11 mouse cellular contexts compared by ENCODE assay signal in the genomic region with DNA sequence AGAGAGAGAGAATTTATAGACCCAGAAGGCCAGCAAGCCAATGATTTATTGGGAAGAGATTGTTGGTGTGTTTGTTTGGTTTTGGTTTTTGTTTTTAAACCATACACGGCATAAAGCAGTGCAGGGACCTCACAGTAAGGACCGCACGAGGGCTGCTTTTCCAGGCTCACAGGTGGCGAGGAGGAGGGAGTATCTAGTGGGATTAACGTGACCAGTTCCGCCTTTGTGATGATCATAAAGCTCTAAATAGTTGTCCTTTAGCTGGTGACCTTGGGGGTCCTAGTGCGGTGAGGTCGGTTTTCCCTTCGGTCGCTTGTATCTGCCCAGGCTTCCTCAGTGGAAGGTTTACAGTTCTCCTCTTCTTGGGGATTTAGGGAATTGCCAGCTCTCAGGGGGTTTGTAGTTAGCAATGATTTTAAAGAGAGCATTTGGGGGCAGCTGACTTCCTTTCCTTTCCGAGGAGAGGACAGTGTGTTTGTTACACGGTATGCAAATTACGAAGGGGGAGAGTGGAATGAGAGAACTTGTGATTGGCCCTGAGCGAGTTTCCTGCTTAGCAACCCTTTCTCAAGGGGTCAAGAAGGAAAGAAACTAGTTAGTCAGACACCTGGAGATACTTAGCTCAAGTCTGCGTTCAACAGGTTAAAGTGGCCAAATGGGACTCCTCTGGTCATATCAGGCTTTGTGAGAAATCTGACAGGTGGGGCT. TPM values are rescaled to one million over a fixed set of nuclear protein-coding genes. Genes with fewer than 3 reads are reported as not detected.
A peak's percentile ranks its signal among the peaks of the same experiment; 100 is the strongest.
DNase-seq lines count a peak whose midpoint lies in the region; ATAC-seq and TF ChIP-seq lines count a peak whose summit lies in the region.
"Had no signal": no experiment of that assay in that cellular context is flagged by ENCODE, and none has a peak within 500 bp of the region (broad histone marks: within the 10 kb centered on the region; RNA-seq: fewer than 3 reads in every experiment).

No protein-coding gene starts in this region.

- no peak for DNase-seq in heart, postnatal 14 days
- no peak for DNase-seq in intestine, embryonic 14.5 days (ENCODE audit: low spot score)
- no peak for DNase-seq in layer of hippocampus, postnatal 14 days (ENCODE audit: low spot score in 2 of 2)
- DNase-seq in layer of hippocampus, postnatal 36 days, result no peak
- no peak for DNase-seq in layer of hippocampus, adult 11-12 months (ENCODE audit: low spot score)
- DNase-seq: adrenal gland, postnatal 25 days; right cerebral cortex, adult 18-20 months had no signal

- no peaks in the 10 kb centered on the region for H3K9me3 ChIP-seq in heart, embryonic 12.5 days (replicated peaks)
- H3K9me3 ChIP-seq in ES-Bruce4 (replicated peaks; ENCODE audit: control insufficient read depth, insufficient read depth, low read length, poor library complexity, severe bottlenecking), result no peaks in the 10 kb centered on the region
- H3K9me3 ChIP-seq in intestine, embryonic 14.5 days (ENCODE audit: control insufficient read depth, low read length), result no peaks in the 10 kb centered on the region
- H3K9me3 ChIP-seq in liver, embryonic 12.5 days (replicated peaks), result no peaks in the 10 kb centered on the region
- H3K9me3 ChIP-seq: midbrain, embryonic 10.5 days had no signal

- H3K4me3 ChIP-seq in heart, embryonic 12.5 days, result peak overlapping the region; percentile 21
- no peak overlapping the region for H3K4me3 ChIP-seq in ES-Bruce4 (ENCODE audit: low read depth, low read length)
- no peak overlapping the region for H3K4me3 ChIP-seq in intestine, embryonic 14.5 days (ENCODE audit: low read depth, low read length)
- peak overlapping the region; percentile 14; the same call in 1 of the 2 replicates for H3K4me3 ChIP-seq in liver, embryonic 12.5 days
- H3K4me3 ChIP-seq: midbrain, embryonic 10.5 days had no signal

- no peak overlapping the region for H3K9ac ChIP-seq in heart, embryonic 12.5 days
- H3K9ac ChIP-seq in ES-Bruce4 (ENCODE audit: low read depth, poor library complexity, severe bottlenecking), result no peak overlapping the region
- no peak overlapping the region for H3K9ac ChIP-seq in intestine, embryonic 14.5 days (ENCODE audit: low read length)
- peak overlapping the region; percentile 10; the same call in 1 of the 2 replicates for H3K9ac ChIP-seq in liver, embryonic 12.5 days

- WGBS in heart, embryonic 12.5 days, result 17% methylated on average over 15 of the region's 15 CpGs
- whole genome bisulfite sequencing in intestine, embryonic 14.5 days, result 24% methylated on average over 15 of the region's 15 CpGs
- 27% methylated on average over 15 of the region's 15 CpGs for WGBS in liver, embryonic 12.5 days (ENCODE audit: insufficient replicate concordance)

- H3K27ac ChIP-seq in heart, embryonic 12.5 days (ENCODE audit: poor library complexity, severe bottlenecking), result no peak overlapping the region
- no peak overlapping the region for H3K27ac ChIP-seq in ES-Bruce4 (ENCODE audit: insufficient read depth, low read length)
- H3K27ac ChIP-seq in intestine, embryonic 14.5 days (ENCODE audit: low read depth), result no peak overlapping the region
- H3K27ac ChIP-seq in liver, embryonic 12.5 days, result no peak overlapping the region
- H3K27ac ChIP-seq: midbrain, embryonic 10.5 days had no signal

- no peak for ATAC-seq in heart, embryonic 12.5 days (ENCODE audit: insufficient number of reproducible peaks, low FRiP score)
- ATAC-seq in intestine, embryonic 14.5 days (replicated peaks; ENCODE audit: low FRiP score, low TSS enrichment, low read depth), result no peak
- ATAC-seq in liver, embryonic 12.5 days, result no peak

- intact Hi-C loops in heart, postnatal 14 days (cut with DNase I), result loop anchor here (5.0 to 10.0 kb wide), 3 partner anchors 128 to 1165 kb away; no protein-coding TSS in a partner anchor

- no peaks in the 10 kb centered on the region for H3K4me1 ChIP-seq in heart, embryonic 12.5 days (replicated peaks)
- H3K4me1 ChIP-seq in ES-Bruce4 (ENCODE audit: control insufficient read depth, insufficient read depth, low read length), result no peaks in the 10 kb centered on the region
- H3K4me1 ChIP-seq in intestine, embryonic 14.5 days (replicated peaks; ENCODE audit: control insufficient read depth, insufficient read depth, low read length), result no peaks in the 10 kb centered on the region
- no peaks in the 10 kb centered on the region for H3K4me1 ChIP-seq in liver, embryonic 12.5 days

- TF ChIP-seq EP300 in ES-Bruce4 (IDR thresholded peaks at IDR 0.05; ENCODE audit: insufficient read depth, low read depth, low read length), result 0 out of 2 replicates have a peak, but pooled peaks have one; percentile 52

- TF ChIP-seq POLR2A in ES-Bruce4 (IDR thresholded peaks at IDR 0.05; ENCODE audit: insufficient read depth, low read length), result no peak

- no peak for TF ChIP-seq CTCF in ES-Bruce4 (IDR thresholded peaks at IDR 0.05; ENCODE audit: low read depth, low read length)

- no peaks in the 10 kb centered on the region for H3K27me3 ChIP-seq in heart, embryonic 12.5 days (replicated peaks)
- H3K27me3 ChIP-seq in ES-Bruce4 (ENCODE audit: control insufficient read depth, insufficient read depth, low read length, poor library complexity, severe bottlenecking), result no peaks in the 10 kb centered on the region
- H3K27me3 ChIP-seq in intestine, embryonic 14.5 days (replicated peaks; ENCODE audit: control insufficient read depth, insufficient read depth, low read length), result no peaks in the 10 kb centered on the region
- no peaks in the 10 kb centered on the region for H3K27me3 ChIP-seq in liver, embryonic 12.5 days (replicated peaks)

- H3K36me3 ChIP-seq in heart, embryonic 12.5 days, result no peaks in the 10 kb centered on the region
- no peaks in the 10 kb centered on the region for H3K36me3 ChIP-seq in ES-Bruce4 (ENCODE audit: control insufficient read depth, insufficient read depth, low read length, poor library complexity, severe bottlenecking)
- H3K36me3 ChIP-seq in intestine, embryonic 14.5 days (ENCODE audit: control insufficient read depth, insufficient read depth, low read length), result no peaks in the 10 kb centered on the region
- no peaks in the 10 kb centered on the region for H3K36me3 ChIP-seq in liver, embryonic 12.5 days
- H3K36me3 ChIP-seq: midbrain, embryonic 10.5 days had no signal

- peak overlapping the region; percentile 51 for H3K4me2 ChIP-seq in heart, embryonic 12.5 days
- 0 out of 2 replicates have a peak overlapping the region, but pooled peaks have one; percentile 11 for H3K4me2 ChIP-seq in intestine, embryonic 14.5 days (ENCODE audit: low read length)
- H3K4me2 ChIP-seq in liver, embryonic 12.5 days, result peak overlapping the region; percentile 41

RNA-seq across cellular contexts. Expression of a gene that starts 29.5 kb away (rescaled TPM):
- 13.7 and 17.4 TPM in 2 replicates for polyA plus RNA-seq in heart, embryonic 12.5 days (2016; fragmentation: Nextera tagmentation; extraction: Ambion mirVana)
- 1 to 10 TPM; 6.4 to 7.0 TPM for total RNA-seq in heart, postnatal 14 days (2021)
- polyA plus RNA-seq in ES-Bruce4 (2011; ENCODE audit: insufficient read depth, insufficient read length, low read depth, missing spikeins), result 8.8 and 10.1 TPM in 2 replicates
- 25.5 and 26.4 TPM in 2 replicates for polyA plus RNA-seq in intestine, embryonic 14.5 days (2014; fragmentation: Nextera tagmentation; extraction: Ambion mirVana)
- polyA plus RNA-seq in liver, embryonic 12.5 days (2016; fragmentation: Nextera tagmentation; extraction: Ambion mirVana), result 6.5 and 7.1 TPM in 2 replicates
- total RNA-seq in layer of hippocampus, postnatal 14 days (2021), result 10 to 100 TPM; 28.8 to 28.9 TPM
- total RNA-seq in layer of hippocampus, postnatal 36 days (2021), result 10 to 100 TPM; 32.4 to 35.5 TPM

RNA-seq across cellular contexts. Expression of a gene that starts 31.9 kb away (rescaled TPM):
- polyA plus RNA-seq in heart, embryonic 12.5 days (2016; fragmentation: Nextera tagmentation; extraction: Ambion mirVana), result 2.6 TPM in 2 replicates
- 1 to 10 TPM; 7.3 to 7.9 TPM for total RNA-seq in heart, postnatal 14 days (2021)
- polyA plus RNA-seq in ES-Bruce4 (2011; ENCODE audit: insufficient read depth, insufficient read length, low read depth, missing spikeins), result 3.5 and 4.9 TPM in 2 replicates
- polyA plus RNA-seq in intestine, embryonic 14.5 days (2014; fragmentation: Nextera tagmentation; extraction: Ambion mirVana), result 4.7 and 5.4 TPM in 2 replicates
- 0.49 and 0.95 TPM in 2 replicates for polyA plus RNA-seq in liver, embryonic 12.5 days (2016; fragmentation: Nextera tagmentation; extraction: Ambion mirVana)
- total RNA-seq in layer of hippocampus, postnatal 14 days (2021), result 10 to 100 TPM; 27.6 to 31.4 TPM
- 10 to 100 TPM; 35.2 to 39.9 TPM for total RNA-seq in layer of hippocampus, postnatal 36 days (2021)

Comparison
In these comparisons a context has a peak if more than half of its experiments do, and no peak if none do; other contexts are left out.
1. H3K4me3 ChIP-seq: peak in heart, embryonic 12.5 days (single experiment) and liver, embryonic 12.5 days (single experiment); none in ES-Bruce4 (single experiment) and intestine, embryonic 14.5 days (single experiment).
2. Peak in every context shown above with its lines, with median percentiles within 50 percentile points of each other: H3K4me2 ChIP-seq.